Mouse (Mus musculus): Measurements from ENCODE around the gene Derl2.

Derl2 gene

GRCm38 (mm10) chr11:70982030-70982429 lies 37.6 kb downstream of the Derl2 start:
- DNase-seq (ENCODE audit: extremely low spot score, low spot score) = no peak

- no peak for DNase-seq (ENCODE audit: extremely low spot score, low spot score)
Observed at GRCm38 (mm10) chr11:70980751-70981510, 38.7 kb downstream of the Derl2 start.

GRCm38 (mm10) chr11:70980232-70980631 lies 39.4 kb downstream of the Derl2 start:
- no peak for DNase-seq (ENCODE audit: extremely low spot score, low spot score)

DNA sequence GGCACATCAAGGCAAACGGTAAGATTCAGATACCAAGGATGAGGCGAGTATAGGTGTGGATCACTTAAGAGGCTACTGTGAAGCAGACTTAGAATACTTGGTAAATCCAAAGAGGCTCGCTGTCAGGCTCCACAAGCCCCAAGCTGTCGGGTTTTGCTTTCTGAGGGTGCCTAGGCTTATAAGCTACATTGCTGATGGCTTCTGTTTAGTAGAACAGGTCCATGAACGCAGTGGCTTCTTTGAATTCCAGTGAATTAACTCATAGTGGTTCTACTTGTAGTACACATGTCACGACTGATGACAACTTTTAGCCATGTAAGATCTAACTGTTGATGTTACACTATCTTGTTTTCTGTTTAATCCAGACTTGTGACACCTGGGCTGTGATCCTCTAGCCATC lies 42.3 kb downstream of the Derl2 start:
- DNase-seq (ENCODE audit: extremely low spot score, low spot score) = no peak

GRCm38 (mm10) chr11:70975193-70975592 lies 44.4 kb downstream of the Derl2 start:
- DNase-seq (ENCODE audit: extremely low spot score, low spot score) = no peak

DNA sequence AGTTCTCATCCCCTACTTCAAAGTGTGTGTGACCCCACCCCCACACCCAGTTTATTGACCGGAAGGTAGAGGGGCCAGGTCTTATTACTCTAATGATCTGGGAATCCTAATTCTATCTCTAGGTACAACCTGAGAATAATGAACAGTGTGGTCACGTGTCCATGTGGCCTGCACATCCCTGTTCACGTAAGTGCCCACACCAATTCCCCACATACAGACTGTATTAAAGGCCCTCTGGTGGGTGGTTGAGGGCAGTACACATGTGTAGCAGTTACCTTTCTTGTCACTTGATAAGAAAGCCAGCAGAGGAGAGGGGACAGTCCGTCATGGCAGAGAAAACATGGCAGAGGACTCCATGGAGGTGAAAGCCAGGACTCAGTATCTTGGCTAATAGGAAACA lies 45.7 kb downstream of the Derl2 start:
- DNase-seq (ENCODE audit: extremely low spot score, low spot score) = no peak

GRCm38 (mm10) chr11:70972586-70972985 lies 47.1 kb downstream of the Derl2 start:
- no peak for DNase-seq (ENCODE audit: extremely low spot score, low spot score)

- no peak for DNase-seq (ENCODE audit: extremely low spot score, low spot score)
Observed at GRCm38 (mm10) chr11:70970560-70971540, 48.8 kb downstream of the Derl2 start.

- peak; percentile 90 for DNase-seq (ENCODE audit: extremely low spot score, low spot score)
Observed at GRCm38 (mm10) chr11:70969821-70970559, 49.7 kb downstream of the Derl2 start, which contains the start of the genes Nup88 and Rpain. Gene Nup88 (minus strand): TSS chr11:70969973. Gene Rpain (plus strand): TSS chr11:70970213.

- no peak for DNase-seq (ENCODE audit: extremely low spot score, low spot score)
Observed at GRCm38 (mm10) chr11:70969271-70969794, 50.3 kb downstream of the Derl2 start.

- no peak for DNase-seq (ENCODE audit: extremely low spot score, low spot score)
Observed at GRCm38 (mm10) chr11:70964222-70964907, 55.3 kb downstream of the Derl2 start.

DNA sequence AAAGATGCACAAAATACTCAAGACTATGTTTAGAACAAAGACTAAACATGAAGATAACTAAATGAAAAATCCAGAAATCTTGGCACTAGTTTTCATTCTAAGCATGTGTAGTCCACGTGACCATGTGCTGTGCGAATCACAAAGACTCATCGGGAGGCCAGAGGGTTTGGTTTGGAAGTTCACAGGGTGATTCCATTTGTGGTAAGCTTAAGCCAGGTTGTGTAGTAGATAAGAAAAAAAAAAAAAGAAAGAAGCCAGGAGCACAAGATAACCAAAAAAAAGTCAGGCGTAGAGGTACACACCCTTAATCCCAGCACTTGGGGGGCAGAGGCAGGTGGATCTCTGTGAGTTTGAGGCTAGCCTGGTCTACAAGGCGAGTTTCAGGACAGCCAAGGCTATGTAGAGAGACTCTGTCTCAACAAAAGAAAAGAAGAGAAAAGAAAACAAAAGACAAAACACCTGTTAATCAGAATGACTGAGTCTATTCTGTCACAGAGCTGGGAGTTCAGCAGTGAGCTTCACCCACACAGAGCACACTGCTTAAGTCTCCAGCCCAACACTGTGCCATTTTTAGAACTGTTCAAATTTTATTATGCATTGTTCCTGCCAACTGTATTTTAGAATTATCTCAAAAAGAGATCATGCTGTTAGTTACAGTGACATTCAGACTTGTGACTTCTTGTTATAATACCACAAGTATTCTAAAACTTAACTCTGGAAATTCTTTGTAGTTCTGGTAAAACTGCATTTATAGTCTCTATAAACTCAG lies 58.7 kb downstream of the Derl2 start:
- no peak for DNase-seq (ENCODE audit: extremely low spot score, low spot score)
